Mouse (Mus musculus) E14TG2a.4 (cell line): Measurements from ENCODE around the gene Anks4b.

Source experiments
- CTCF ChIP-seq: conservative IDR thresholded peaks from 2 replicates; pipeline ENCODE4 v1.5.1; 2014; ENCODE audit warnings: low read length
- POU5F1 ChIP-seq: IDR thresholded peaks from 2 replicates; pipeline ENCODE4 v1.6.1; 2014; ENCODE audit warnings: low read length, borderline replicate concordance

DNA sequence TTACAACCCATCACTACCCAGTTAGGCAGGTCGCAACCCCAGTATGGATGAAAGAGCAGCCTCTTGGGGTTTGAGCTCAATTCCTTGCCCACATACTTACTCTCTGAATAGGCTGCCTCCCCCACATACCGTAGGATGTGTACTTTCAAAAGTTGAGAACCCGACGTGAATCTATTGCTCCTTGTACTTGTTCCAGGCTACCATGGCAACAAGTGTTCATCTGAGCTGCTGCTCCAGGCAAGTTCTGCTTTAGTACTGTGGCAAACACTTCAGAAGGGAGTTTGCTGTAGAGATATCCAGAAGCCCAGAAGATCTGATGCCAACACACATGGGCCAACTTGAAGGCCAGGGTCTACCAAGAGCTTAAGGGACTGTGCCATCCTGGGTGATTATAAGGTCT lies 44.7 kb upstream of the Anks4b start:
- TF ChIP-seq CTCF (no peak), POU5F1 (no peak)
